Mouse (Mus musculus): ENCODE results near the gene Pip4k2a. TPM values are rescaled to one million over a fixed set of nuclear protein-coding genes. Genes with fewer than 3 reads are reported as not detected.
"Not testable (repeated sequence)": the region's sequence is repeated elsewhere in the genome, so short reads cannot be mapped to it uniquely, and the experiment has no call there.

Pip4k2a gene
- polyA plus RNA-seq (2014; fragmentation: Nextera tagmentation; extraction: Ambion mirVana) = 10.1 and 14.3 TPM in 2 replicates

DNA sequence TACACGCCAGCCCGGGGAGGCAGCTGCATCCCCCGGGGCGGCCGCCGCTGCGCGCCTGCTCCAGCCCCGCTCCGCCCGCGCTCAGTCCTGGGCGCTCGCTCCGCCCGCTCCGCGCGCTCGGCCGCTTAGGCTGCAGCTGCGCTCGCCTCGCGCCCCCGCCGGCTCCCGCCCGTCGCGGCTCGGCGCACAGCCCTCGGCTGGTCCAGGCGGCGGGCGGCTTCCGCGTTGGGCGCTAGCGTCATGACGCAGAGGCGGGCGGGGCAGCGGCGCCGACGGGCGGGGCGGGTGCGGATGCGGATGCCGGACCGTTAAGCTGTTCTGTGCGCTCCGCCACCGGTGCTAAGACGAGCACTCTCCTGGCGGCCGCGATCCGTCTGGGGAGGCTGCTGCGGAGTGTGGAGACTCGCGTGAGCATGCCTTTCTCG lies at the start of gene Pip4k2a, which contains the start of gene 4930426L09Rik:
Pip4k2a (minus strand) TSS at position 73 of the 425 bp plus-strand sequence.
4930426L09Rik (plus strand) TSS at position 290 of the 425 bp plus-strand sequence.
- Histone ChIP-seq H3K36me3 (ENCODE audit: control insufficient read depth, insufficient read depth, low read length) (no peaks in the 10 kb centered on the region), H3K4me3 (ENCODE audit: low read length) (peak within 1 kb of the TSS; percentile 83), H3K9ac (ENCODE audit: low read depth, low read length) (peak within 1 kb of the TSS; percentile 69), H3K9me3 (ENCODE audit: control insufficient read depth, low read length) (no peaks in the 10 kb centered on the region), H3K4me1 (ENCODE audit: control insufficient read depth, insufficient read depth, low read length) (peaks cover 16% of the 10 kb centered on the region; the same call in 1 of the 2 replicates), H3K27ac (ENCODE audit: low read depth, low read length) (peak within 1 kb of the TSS; percentile 88), H3K27me3 (ENCODE audit: control insufficient read depth, insufficient read depth, low read length) (no peaks in the 10 kb centered on the region), H3K4me2 (replicated peaks; ENCODE audit: low read depth, low read length) (peak within 1 kb of the TSS; percentile 90)
- WGBS = under 1% methylated on average over 59 of the region's 66 CpGs
- ATAC-seq (ENCODE audit: low FRiP score, low TSS enrichment) = peak; percentile 98

GRCm38 (mm10) chr2:19037907-19038570 lies 40.1 kb upstream of the Pip4k2a start:
- H3K36me3 ChIP-seq (ENCODE audit: control insufficient read depth, insufficient read depth, low read length) = no peaks in the 10 kb centered on the region
- no peaks in the 10 kb centered on the region for H3K4me1 ChIP-seq (ENCODE audit: control insufficient read depth, insufficient read depth, low read length)
- no peak overlapping the region for H3K9ac ChIP-seq (ENCODE audit: low read depth, low read length)
- no peak overlapping the region for H3K4me3 ChIP-seq (ENCODE audit: low read length)
- H3K27me3 ChIP-seq (ENCODE audit: control insufficient read depth, insufficient read depth, low read length) = no peaks in the 10 kb centered on the region
- no peak for ATAC-seq (ENCODE audit: low FRiP score, low TSS enrichment)
- peak overlapping the region; percentile 79; the same call in 1 of the 2 replicates for H3K27ac ChIP-seq (ENCODE audit: low read depth, low read length)
- H3K4me2 ChIP-seq (replicated peaks; ENCODE audit: low read depth, low read length) = no peak overlapping the region
- WGBS = 61% methylated on average over 4 of the region's 4 CpGs
- no peaks in the 10 kb centered on the region for H3K9me3 ChIP-seq (ENCODE audit: control insufficient read depth, low read length)

DNA sequence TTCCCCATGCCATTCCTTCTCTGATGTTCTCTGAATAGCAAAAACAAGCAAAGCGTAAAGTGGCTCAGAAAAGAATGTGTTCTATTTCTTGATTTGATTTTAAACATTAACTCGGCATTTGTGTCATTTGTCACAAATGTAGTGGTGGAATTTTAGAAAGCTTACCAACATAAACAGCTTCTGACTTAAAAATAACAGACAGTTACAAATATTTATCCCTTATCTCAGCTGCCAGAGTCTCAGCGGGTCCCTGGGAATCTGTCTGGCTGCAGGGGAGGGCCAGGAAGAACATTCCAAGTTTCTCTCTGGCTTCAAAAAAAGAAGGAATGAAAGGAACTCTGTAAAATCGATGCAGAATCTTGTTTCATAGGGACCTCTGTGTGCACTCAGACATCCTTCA lies 39.5 kb upstream of the Pip4k2a start:
- Histone ChIP-seq H3K9ac (ENCODE audit: low read depth, low read length) (no peak overlapping the region), H3K36me3 (ENCODE audit: control insufficient read depth, insufficient read depth, low read length) (no peaks in the 10 kb centered on the region), H3K4me1 (ENCODE audit: control insufficient read depth, insufficient read depth, low read length) (no peaks in the 10 kb centered on the region), H3K9me3 (ENCODE audit: control insufficient read depth, low read length) (no peaks in the 10 kb centered on the region), H3K27ac (ENCODE audit: low read depth, low read length) (no peak overlapping the region), H3K27me3 (ENCODE audit: control insufficient read depth, insufficient read depth, low read length) (no peaks in the 10 kb centered on the region), H3K4me3 (ENCODE audit: low read length) (no peak overlapping the region), H3K4me2 (replicated peaks; ENCODE audit: low read depth, low read length) (no peak overlapping the region)
- 61% methylated on average over 4 of the region's 4 CpGs for WGBS
- ATAC-seq (ENCODE audit: low FRiP score, low TSS enrichment) = no peak

- ATAC-seq (ENCODE audit: low FRiP score, low TSS enrichment) = no peak
- Histone ChIP-seq H3K27ac (ENCODE audit: low read depth, low read length) (no peak overlapping the region), H3K4me2 (replicated peaks; ENCODE audit: low read depth, low read length) (no peak overlapping the region), H3K4me1 (ENCODE audit: control insufficient read depth, insufficient read depth, low read length) (no peaks in the 10 kb centered on the region), H3K36me3 (ENCODE audit: control insufficient read depth, insufficient read depth, low read length) (no peaks in the 10 kb centered on the region), H3K9ac (ENCODE audit: low read depth, low read length) (no peak overlapping the region), H3K4me3 (ENCODE audit: low read length) (no peak overlapping the region), H3K27me3 (ENCODE audit: control insufficient read depth, insufficient read depth, low read length) (no peaks in the 10 kb centered on the region), H3K9me3 (ENCODE audit: control insufficient read depth, low read length) (no peaks in the 10 kb centered on the region)
- 61% methylated on average over 2 of the region's 2 CpGs for WGBS
Measured at GRCm38 (mm10) chr2:19024807-19025206, 26.9 kb upstream of the Pip4k2a start.

DNA sequence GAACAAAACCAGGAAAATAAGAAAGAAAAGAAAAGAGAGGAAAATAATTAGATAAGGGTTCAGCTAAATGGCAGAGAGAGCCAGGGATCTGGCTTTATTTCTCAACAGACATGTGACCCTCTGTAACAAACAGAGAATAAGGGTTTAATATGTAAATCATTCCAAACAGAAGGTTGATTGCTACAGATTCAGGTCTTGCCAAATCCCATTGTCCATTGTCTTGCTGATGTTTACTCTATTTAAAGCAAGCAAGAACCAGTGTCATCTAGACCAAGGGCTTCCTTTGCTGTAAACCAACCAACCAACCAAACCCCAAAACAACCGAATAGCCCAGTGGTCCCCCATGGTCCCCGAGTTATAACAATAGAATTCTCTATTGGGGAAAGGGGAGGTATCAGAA lies 20.1 kb upstream of the Pip4k2a start:
- H3K36me3 ChIP-seq (ENCODE audit: control insufficient read depth, insufficient read depth, low read length) = no peaks in the 10 kb centered on the region
- no peaks in the 10 kb centered on the region for H3K9me3 ChIP-seq (ENCODE audit: control insufficient read depth, low read length)
- H3K27ac ChIP-seq (ENCODE audit: low read depth, low read length) = no peak overlapping the region
- WGBS = 82% methylated on average over 2 of the region's 2 CpGs
- no peak overlapping the region for H3K4me3 ChIP-seq (ENCODE audit: low read length)
- H3K27me3 ChIP-seq (ENCODE audit: control insufficient read depth, insufficient read depth, low read length) = no peaks in the 10 kb centered on the region
- no peaks in the 10 kb centered on the region for H3K4me1 ChIP-seq (ENCODE audit: control insufficient read depth, insufficient read depth, low read length)
- no peak for ATAC-seq (ENCODE audit: low FRiP score, low TSS enrichment)
- H3K9ac ChIP-seq (ENCODE audit: low read depth, low read length) = no peak overlapping the region
- H3K4me2 ChIP-seq (replicated peaks; ENCODE audit: low read depth, low read length) = no peak overlapping the region

- Histone ChIP-seq H3K27ac (ENCODE audit: low read depth, low read length) (no peak overlapping the region), H3K36me3 (ENCODE audit: control insufficient read depth, insufficient read depth, low read length) (no peaks in the 10 kb centered on the region), H3K4me1 (ENCODE audit: control insufficient read depth, insufficient read depth, low read length) (no peaks in the 10 kb centered on the region), H3K27me3 (ENCODE audit: control insufficient read depth, insufficient read depth, low read length) (no peaks in the 10 kb centered on the region), H3K4me2 (replicated peaks; ENCODE audit: low read depth, low read length) (no peak overlapping the region), H3K9me3 (ENCODE audit: control insufficient read depth, low read length) (no peaks in the 10 kb centered on the region), H3K4me3 (ENCODE audit: low read length) (no peak overlapping the region), H3K9ac (ENCODE audit: low read depth, low read length) (no peak overlapping the region)
- WGBS = 61% methylated on average over 1 of the region's 1 CpGs
- no peak for ATAC-seq (ENCODE audit: low FRiP score, low TSS enrichment)
Measured at GRCm38 (mm10) chr2:19016839-19017238, 18.9 kb upstream of the Pip4k2a start.

GRCm38 (mm10) chr2:19016348-19016747 lies 18.4 kb upstream of the Pip4k2a start:
- Histone ChIP-seq H3K4me3 (ENCODE audit: low read length) (no peak overlapping the region), H3K9me3 (ENCODE audit: control insufficient read depth, low read length) (no peaks in the 10 kb centered on the region), H3K36me3 (ENCODE audit: control insufficient read depth, insufficient read depth, low read length) (no peaks in the 10 kb centered on the region), H3K4me2 (replicated peaks; ENCODE audit: low read depth, low read length) (no peak overlapping the region), H3K27ac (ENCODE audit: low read depth, low read length) (no peak overlapping the region), H3K4me1 (ENCODE audit: control insufficient read depth, insufficient read depth, low read length) (no peaks in the 10 kb centered on the region), H3K9ac (ENCODE audit: low read depth, low read length) (no peak overlapping the region), H3K27me3 (ENCODE audit: control insufficient read depth, insufficient read depth, low read length) (no peaks in the 10 kb centered on the region)
- 86% methylated on average over 5 of the region's 5 CpGs for WGBS
- ATAC-seq (ENCODE audit: low FRiP score, low TSS enrichment) = no peak

DNA sequence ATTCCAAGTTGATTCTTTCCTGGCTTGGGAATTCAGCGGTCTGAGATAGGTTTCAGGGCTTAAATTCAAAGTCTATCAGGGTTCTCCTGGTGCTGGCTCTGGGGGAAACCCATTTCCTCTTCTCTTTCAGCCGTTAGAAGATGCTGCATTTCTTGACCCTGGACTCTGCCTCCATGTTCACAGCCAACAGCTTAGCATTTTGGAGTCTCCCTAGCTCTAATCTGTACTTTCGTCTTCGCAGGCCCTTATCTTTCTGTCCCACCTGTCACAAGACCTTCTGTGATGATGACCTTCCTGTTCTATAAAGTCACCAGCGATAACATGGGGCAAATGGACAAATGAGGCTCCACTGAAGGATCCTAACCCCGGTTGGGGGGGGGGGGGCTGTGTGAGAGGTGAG lies 13.5 kb upstream of the Pip4k2a start:
- no peak for ATAC-seq (ENCODE audit: low FRiP score, low TSS enrichment)
- no peak overlapping the region for H3K9ac ChIP-seq (ENCODE audit: low read depth, low read length)
- WGBS = 85% methylated on average over 6 of the region's 6 CpGs
- no peaks in the 10 kb centered on the region for H3K27me3 ChIP-seq (ENCODE audit: control insufficient read depth, insufficient read depth, low read length)
- no peak overlapping the region for H3K27ac ChIP-seq (ENCODE audit: low read depth, low read length)
- no peaks in the 10 kb centered on the region for H3K4me1 ChIP-seq (ENCODE audit: control insufficient read depth, insufficient read depth, low read length)
- H3K9me3 ChIP-seq (ENCODE audit: control insufficient read depth, low read length) = no peaks in the 10 kb centered on the region
- H3K4me2 ChIP-seq (replicated peaks; ENCODE audit: low read depth, low read length) = no peak overlapping the region
- no peak overlapping the region for H3K4me3 ChIP-seq (ENCODE audit: low read length)
- H3K36me3 ChIP-seq (ENCODE audit: control insufficient read depth, insufficient read depth, low read length) = no peaks in the 10 kb centered on the region

DNA sequence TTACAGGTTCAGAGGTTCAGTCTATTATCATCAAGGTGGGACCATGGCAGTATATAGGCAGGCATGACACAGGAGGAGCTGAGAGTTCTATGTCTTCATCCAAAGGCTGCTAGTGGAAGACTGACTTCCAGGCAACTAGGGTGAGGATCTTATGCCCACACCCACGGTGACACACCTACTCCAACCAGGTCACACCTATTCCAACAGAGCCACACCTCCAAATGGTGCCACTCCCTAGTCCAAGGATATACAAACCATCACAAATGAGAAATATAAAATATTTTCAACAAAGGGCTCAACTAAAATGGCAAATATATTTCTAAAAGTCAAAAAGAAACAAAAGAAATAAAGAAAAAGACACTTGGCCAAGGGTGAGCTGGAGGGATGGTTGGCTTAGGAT lies 12.6 kb upstream of the Pip4k2a start:
- H3K4me1 ChIP-seq (ENCODE audit: control insufficient read depth, insufficient read depth, low read length); H3K9me3 ChIP-seq (ENCODE audit: control insufficient read depth, low read length); ATAC-seq (ENCODE audit: low FRiP score, low TSS enrichment); H3K27me3 ChIP-seq (ENCODE audit: control insufficient read depth, insufficient read depth, low read length); H3K9ac ChIP-seq (ENCODE audit: low read depth, low read length); H3K4me3 ChIP-seq (ENCODE audit: low read length); H3K36me3 ChIP-seq (ENCODE audit: control insufficient read depth, insufficient read depth, low read length); H3K4me2 ChIP-seq (replicated peaks; ENCODE audit: low read depth, low read length); H3K27ac ChIP-seq (ENCODE audit: low read depth, low read length): not testable (repeated sequence)
- WGBS = 67% methylated on average over 1 of the region's 1 CpGs
